Mouse (Mus musculus) limb, embryonic 14.5 days (tissue): ENCODE measurements around the gene Ryr1. TPM values are rescaled to one million over a fixed set of nuclear protein-coding genes. Genes with fewer than 3 reads are reported as not detected.

ENCODE experiments used
- ATAC-seq: fragments of 200-750 bp; cut with Nextera tagmentation; 2 replicates; pipeline ENCODE4 v1.8.0; 2017; ENCODE audit warnings: low read depth, moderate number of reproducible peaks, moderate TSS enrichment; ENCODE audit not compliant: low FRiP score
- DNase-seq: peaks from one replicate; pipeline ENCODE4 v3.0.0-alpha.2; 2015; ENCODE audit warnings: low spot score
- H3K27ac ChIP-seq: fragments of 300-500 bp; sonication (generic); replicated peaks from 2 replicates; pipeline ENCODE4 v1.5.1; 2014; ENCODE audit warnings: low read depth, mild to moderate bottlenecking, low read length, moderate library complexity, mixed read lengths
- H3K27me3 ChIP-seq: fragments of 300-500 bp; sonication (generic); 2 replicates; pipeline ENCODE4 v1.6.1; 2014; ENCODE audit warnings: low read length, mixed read lengths; ENCODE audit not compliant: control insufficient read depth, insufficient read depth
- H3K36me3 ChIP-seq: fragments of 300-500 bp; sonication (generic); 2 replicates; pipeline ENCODE4 v1.6.1; 2014; ENCODE audit warnings: mild to moderate bottlenecking, low read length, moderate library complexity, mixed read lengths; ENCODE audit not compliant: control insufficient read depth, insufficient read depth
- H3K4me1 ChIP-seq: fragments of 300-500 bp; sonication (generic); 2 replicates; pipeline ENCODE4 v1.6.1; 2014; ENCODE audit warnings: antibody characterized with exemption, low read length, mixed read lengths; ENCODE audit not compliant: control insufficient read depth, insufficient read depth
- H3K4me2 ChIP-seq: fragments of 300-500 bp; sonication (generic); replicated peaks from 2 replicates; pipeline ENCODE4 v1.6.1; 2014; ENCODE audit warnings: low read depth, mild to moderate bottlenecking, low read length, moderate library complexity; ENCODE audit not compliant: severe bottlenecking
- H3K4me3 ChIP-seq: fragments of 300-500 bp; sonication (generic); replicated peaks from 2 replicates; pipeline ENCODE4 v1.5.1; 2014; ENCODE audit warnings: low read length
- H3K9ac ChIP-seq: fragments of 300-500 bp; sonication (generic); 2 replicates; pipeline ENCODE4 v1.6.1; 2014; ENCODE audit warnings: mild to moderate bottlenecking, low read depth, low read length, moderate library complexity; ENCODE audit not compliant: severe bottlenecking
- H3K9me3 ChIP-seq: fragments of 300-500 bp; sonication (generic); 2 replicates; pipeline ENCODE4 v1.6.1; 2016; ENCODE audit warnings: low read length; ENCODE audit not compliant: control insufficient read depth
- POLR2A ChIP-seq: fragments of 200-500 bp; IDR thresholded peaks from 2 replicates; pipeline ENCODE4 v1.8.0; 2012; ENCODE audit warnings: inconsistent platforms, mild to moderate bottlenecking, moderate library complexity, borderline replicate concordance; ENCODE audit not compliant: insufficient read depth, insufficient read length; ENCODE audit errors: extremely low read depth
- WGBS: fragments of 180-500 bp; shearing (Covaris S2); extraction: QIAGEN DNeasy Blood & Tissue Kit; methylation state at CpG from one replicate; pipeline ENCODE4 v1.1.7; 2014; 5-methylcytosine and 5-hydroxymethylcytosine counted together
- polyA plus RNA-seq, 2 experiments: library from polyadenylated mRNA; depleted of rRNA in 1 of 2; stranded (reverse) in 1 of 2; unstranded in 1 of 2; fragments of >200 nt; fragmentation: Nextera tagmentation in 1 of 2; extraction: Ambion mirVana in 1 of 2; gene quantifications; 2 replicates each; pipeline versions ENCODE4 v1.2.1 to v1.2.3; 2012 to 2014

Ryr1 gene
- polyA plus RNA-seq, 2 experiments, result 7.7 to 26.5 TPM

GRCm38 (mm10) chr7:29029690-29030656 lies 95.0 kb downstream of the Ryr1 start:
- Histone ChIP-seq H3K36me3 (no peaks in the 10 kb centered on the region), H3K9ac (no peak overlapping the region), H3K27ac (no peak overlapping the region), H3K4me2 (no peak overlapping the region), H3K27me3 (no peaks in the 10 kb centered on the region), H3K4me1 (no peaks in the 10 kb centered on the region), H3K4me3 (no peak overlapping the region), H3K9me3 (no peaks in the 10 kb centered on the region)
- WGBS, result 85% methylated on average over 14 of the region's 14 CpGs
- TF ChIP-seq POLR2A, result no peak
- DNase-seq, result no peak
- ATAC-seq, result no peak

- H3K4me1 ChIP-seq, result no peaks in the 10 kb centered on the region
- H3K27ac ChIP-seq, result no peak overlapping the region
- no peak overlapping the region for H3K9ac ChIP-seq
- TF ChIP-seq POLR2A, result no peak
- H3K27me3 ChIP-seq, result no peaks in the 10 kb centered on the region
- no peaks in the 10 kb centered on the region for H3K36me3 ChIP-seq
- DNase-seq (no peak), ATAC-seq (no peak)
- no peaks in the 10 kb centered on the region for H3K9me3 ChIP-seq
- H3K4me2 ChIP-seq, result no peak overlapping the region
- WGBS, result 87% methylated on average over 6 of the region's 6 CpGs
- H3K4me3 ChIP-seq, result no peak overlapping the region
Measured at GRCm38 (mm10) chr7:29028761-29029160, 96.2 kb downstream of the Ryr1 start.

GRCm38 (mm10) chr7:29026811-29027210 lies 98.2 kb downstream of the Ryr1 start:
- Histone ChIP-seq H3K27ac (no peak overlapping the region), H3K4me1 (no peaks in the 10 kb centered on the region), H3K4me2 (no peak overlapping the region), H3K4me3 (no peak overlapping the region), H3K36me3 (no peaks in the 10 kb centered on the region), H3K9me3 (no peaks in the 10 kb centered on the region), H3K9ac (no peak overlapping the region), H3K27me3 (no peaks in the 10 kb centered on the region)
- no peak for TF ChIP-seq POLR2A
- no peak for DNase-seq
- ATAC-seq, result no peak
- WGBS, result 76% methylated on average over 4 of the region's 4 CpGs

GRCm38 (mm10) chr7:29026195-29026594 lies 98.8 kb downstream of the Ryr1 start:
- no peaks in the 10 kb centered on the region for H3K4me1 ChIP-seq
- ATAC-seq (no peak), DNase-seq (no peak)
- no peak overlapping the region for H3K9ac ChIP-seq
- no peak overlapping the region for H3K4me2 ChIP-seq
- no peak for TF ChIP-seq POLR2A
- H3K27me3 ChIP-seq, result no peaks in the 10 kb centered on the region
- H3K4me3 ChIP-seq, result no peak overlapping the region
- H3K36me3 ChIP-seq, result no peaks in the 10 kb centered on the region
- no peak overlapping the region for H3K27ac ChIP-seq
- WGBS, result 86% methylated on average over 5 of the region's 5 CpGs
- no peaks in the 10 kb centered on the region for H3K9me3 ChIP-seq

GRCm38 (mm10) chr7:29025566-29025965 lies 99.4 kb downstream of the Ryr1 start:
- no peak overlapping the region for H3K4me3 ChIP-seq
- WGBS, result 66% methylated on average over 7 of the region's 7 CpGs
- TF ChIP-seq POLR2A, result no peak
- H3K27me3 ChIP-seq, result peaks cover 4% of the 10 kb centered on the region; the same call in 1 of the 2 replicates
- H3K4me1 ChIP-seq, result no peaks in the 10 kb centered on the region
- H3K27ac ChIP-seq, result no peak overlapping the region
- ATAC-seq (no peak), DNase-seq (no peak)
- H3K9me3 ChIP-seq, result no peaks in the 10 kb centered on the region
- no peak overlapping the region for H3K4me2 ChIP-seq
- H3K36me3 ChIP-seq, result no peaks in the 10 kb centered on the region
- H3K9ac ChIP-seq, result no peak overlapping the region
